Mouse (Mus musculus) Patski (cell line): ENCODE measurements around the gene Acp1. TPM values are rescaled to one million over a fixed set of nuclear protein-coding genes. Genes with fewer than 3 reads are reported as not detected.

ENCODE experiments used
- ATAC-seq: fragments of 100-300 bp; one replicate; pipeline ENCODE4 v1.8.0; 2021
- CTCF ChIA-PET: fragments of 350-600 bp; sonication (Branson Sonifier 250); formaldehyde crosslinking; loops from one replicate; lab custom pipeline; 2022; ENCODE audit warnings: inconsistent platforms; lab: Charles Lee
- POLR2A ChIA-PET: fragments of 350-600 bp; sonication (Branson Sonifier 250); formaldehyde crosslinking; loops from one replicate; lab custom pipeline; 2022; ENCODE audit warnings: antibody characterized with exemption, inconsistent platforms; lab: Charles Lee
- DNase-seq: peaks from one replicate; pipeline ENCODE4 v3.0.0-alpha.2; 2011; ENCODE audit warnings: low read depth, low spot score
- H3K27me3 ChIP-seq: fragments of 371-371 bp; one replicate; pipeline ENCODE4 v1.5.1; 2021
- CTCF ChIP-seq: fragments of 100-300 bp; IDR thresholded peaks from one replicate; pipeline ENCODE4 v1.5.1; 2021
- in situ Hi-C: fragments of 300-500 bp; cut with MboI; formaldehyde crosslinking; loops from 3 replicates; pipeline ENCODE4 v1.11.1; 2018; ENCODE audit warnings: low pct_unique_long_range_greater_than_20kb, mixed read lengths
- polyA plus RNA-seq: library from polyadenylated mRNA; unstranded; gene quantifications from one replicate; pipeline ENCODE4 v1.2.3, GENCODE M21; 2021

The Acp1 gene
- polyA plus RNA-seq, 1 experiment from 2014 or later = 80.1 TPM

- in situ Hi-C loops = no loop called here
- no peak for TF ChIP-seq CTCF
Observed at GRCm38 (mm10) chr12:30909881-30910280, 1.5 kb downstream of the Acp1 start.

GRCm38 (mm10) chr12:30908658-30909057 is 2.7 kb downstream of the Acp1 start:
- CTCF ChIA-PET = no interaction called here
- POLR2A ChIA-PET = no interaction called here

More at GRCm38 (mm10) chr12:30909881-30910280, 1.5 kb downstream of the Acp1 start:
- DNase-seq (no peak), ATAC-seq (no peak)
- ChIA-PET CTCF (no interaction called here), POLR2A (interaction anchor here (0.6 kb wide), 2 partner anchors 41 to 1235 kb away, joined by 3 to 5 read pairs; no protein-coding TSS in a partner anchor)
- no peaks in the 10 kb centered on the region for H3K27me3 ChIP-seq

GRCm38 (mm10) chr12:30897039-30897438 is 14.3 kb downstream of the Acp1 start:
- ATAC-seq (no peak), DNase-seq (no peak)
- in situ Hi-C loops = loop anchor here (25.0 kb wide), 1 partner anchor 985 kb away; no protein-coding TSS in a partner anchor
- ChIA-PET CTCF (no interaction called here), POLR2A (no interaction called here)
- TF ChIP-seq CTCF = no peak
- H3K27me3 ChIP-seq = no peaks in the 10 kb centered on the region

More at GRCm38 (mm10) chr12:30908658-30909057, 2.7 kb downstream of the Acp1 start:
- DNase-seq (no peak), ATAC-seq (no peak)
- no peak for TF ChIP-seq CTCF
- in situ Hi-C loops = no loop called here
- no peaks in the 10 kb centered on the region for H3K27me3 ChIP-seq

DNA sequence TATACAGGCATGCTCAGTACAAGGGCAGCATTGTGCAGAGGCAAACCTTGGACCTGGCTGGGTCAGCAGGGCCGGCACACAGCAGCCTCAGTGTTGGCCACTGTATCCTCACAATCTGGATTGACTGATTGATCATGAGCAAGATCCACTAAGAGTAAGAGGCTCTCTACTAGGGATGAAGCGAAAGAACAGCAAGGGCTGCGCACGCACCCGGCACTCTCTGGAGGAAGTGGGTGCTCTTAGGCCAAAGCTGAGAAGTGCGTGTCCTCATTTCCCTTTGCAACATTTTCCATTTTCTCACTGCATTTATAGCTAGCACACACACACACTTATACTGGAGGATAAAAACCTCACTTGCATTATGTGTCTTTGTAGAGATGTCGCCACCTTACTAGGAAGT is 20.0 kb downstream of the Acp1 start:
- POLR2A ChIA-PET = no interaction called here
- in situ Hi-C loops = loop anchor here (25.0 kb wide), 1 partner anchor 979 kb away; no protein-coding TSS in a partner anchor
- no peak for TF ChIP-seq CTCF
- no peak for ATAC-seq
- H3K27me3 ChIP-seq = no peaks in the 10 kb centered on the region
- CTCF ChIA-PET = interaction anchor here (1.9 kb wide), 1 partner anchor 19 kb away, joined by 6 read pairs; no protein-coding TSS in a partner anchor
- no peak for DNase-seq

GRCm38 (mm10) chr12:30890067-30890466 is 21.3 kb downstream of the Acp1 start:
- DNase-seq (no peak), ATAC-seq (peak; percentile 54)
- in situ Hi-C loops = loop anchor here (25.0 kb wide), 1 partner anchor 978 kb away; no protein-coding TSS in a partner anchor
- H3K27me3 ChIP-seq = peaks cover 6% of the 10 kb centered on the region
- CTCF ChIA-PET = interaction anchor here (1.9 kb wide), 1 partner anchor 18 kb away, joined by 6 read pairs; no protein-coding TSS in a partner anchor
- peak; percentile 80 for TF ChIP-seq CTCF
- POLR2A ChIA-PET = no interaction called here

GRCm38 (mm10) chr12:30888003-30888402 is 23.4 kb downstream of the Acp1 start:
- in situ Hi-C loops = loop anchor here (5.0 to 25.0 kb wide), 2 partner anchors 119 to 976 kb away; no protein-coding TSS in a partner anchor
- H3K27me3 ChIP-seq = peaks cover 25% of the 10 kb centered on the region
- no peak for TF ChIP-seq CTCF
- POLR2A ChIA-PET = no interaction called here
- CTCF ChIA-PET = no interaction called here
- ATAC-seq (no peak), DNase-seq (no peak)

GRCm38 (mm10) chr12:30885891-30886290 is 25.5 kb downstream of the Acp1 start:
- POLR2A ChIA-PET = no interaction called here
- in situ Hi-C loops = loop anchor here (5.0 to 25.0 kb wide), 2 partner anchors 121 to 974 kb away; no protein-coding TSS in a partner anchor
- no peak for ATAC-seq
- CTCF ChIA-PET = no interaction called here
- no peak for DNase-seq
- TF ChIP-seq CTCF = no peak
- H3K27me3 ChIP-seq = peaks cover 44% of the 10 kb centered on the region

- POLR2A ChIA-PET = no interaction called here
- in situ Hi-C loops = loop anchor here (5.0 to 25.0 kb wide), 3 partner anchors 123 to 972 kb away; no protein-coding TSS in a partner anchor
- no peak for DNase-seq
Observed at GRCm38 (mm10) chr12:30884622-30885230, 26.7 kb downstream of the Acp1 start.

DNA sequence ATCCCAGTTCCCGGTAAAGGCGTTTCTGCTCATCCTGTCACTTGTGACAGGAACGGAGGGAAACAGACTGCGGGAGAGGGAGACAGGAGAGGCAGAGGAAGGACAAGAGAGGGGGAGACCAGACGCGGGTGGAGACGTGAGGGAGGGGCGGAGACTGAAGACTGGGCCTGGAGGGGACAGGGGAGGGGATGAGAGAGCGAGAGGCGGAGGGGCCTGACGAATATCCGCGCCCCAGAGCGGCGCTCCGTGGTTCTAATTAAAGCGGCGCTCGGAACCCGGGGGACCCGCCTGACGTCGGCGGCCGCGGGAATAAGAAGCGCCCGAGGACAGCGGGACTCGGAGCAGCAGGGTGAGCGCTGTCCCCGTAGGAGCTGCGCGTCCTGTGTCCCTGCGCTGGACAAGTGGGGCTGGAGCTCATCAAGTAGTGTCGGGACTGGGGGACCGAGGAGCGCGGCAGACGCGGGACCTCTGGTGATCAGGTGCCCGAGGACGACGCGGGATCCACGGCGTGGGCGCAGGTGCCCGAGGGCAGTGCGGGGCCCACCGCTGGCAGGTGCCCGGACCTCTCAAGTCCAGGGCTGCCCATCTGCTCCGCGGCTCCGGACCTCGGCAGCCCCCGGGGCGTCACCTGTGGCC is 27.3 kb downstream of the Acp1 start, which contains the start of gene Alkal2:
Alkal2 (plus strand) TSS at position 337 of the 636 bp plus-strand sequence.
- CTCF ChIA-PET = no interaction called here
- no peak for TF ChIP-seq CTCF
- POLR2A ChIA-PET = no interaction called here
- peaks cover 60% of the 10 kb centered on the region for H3K27me3 ChIP-seq
- no peak for DNase-seq
- no peak for ATAC-seq
- in situ Hi-C loops = loop anchor here (5.0 to 25.0 kb wide), 2 partner anchors 287 to 972 kb away; no protein-coding TSS in a partner anchor

More at GRCm38 (mm10) chr12:30884622-30885230, 26.7 kb downstream of the Acp1 start:
- CTCF ChIA-PET = no interaction called here
- no peak for TF ChIP-seq CTCF
- ATAC-seq = no peak
- H3K27me3 ChIP-seq = peaks cover 54% of the 10 kb centered on the region

- in situ Hi-C loops = loop anchor here (5.0 to 25.0 kb wide), 2 partner anchors 286 to 971 kb away; no protein-coding TSS in a partner anchor
- no peak for TF ChIP-seq CTCF
- POLR2A ChIA-PET = no interaction called here
- H3K27me3 ChIP-seq = peaks cover 66% of the 10 kb centered on the region
- DNase-seq (no peak), ATAC-seq (no peak)
- CTCF ChIA-PET = no interaction called here
Observed at GRCm38 (mm10) chr12:30883592-30883985, 27.8 kb downstream of the Acp1 start.
